Mouse (Mus musculus) frontal cortex, adult 2 months (tissue): ENCODE data around the gene Pard3b. TPM values are rescaled to one million over a fixed set of nuclear protein-coding genes. Genes with fewer than 3 reads are reported as not detected.

Experiments used
- DNase-seq, 2 experiments: peaks; one replicate each; pipeline ENCODE4 v3.0.0; 2022; ENCODE audit warnings: low spot score in 1 of 2; ENCODE audit errors: extremely low spot score in 1 of 2
- polyA plus RNA-seq: library from polyadenylated mRNA; depleted of rRNA; stranded (reverse); fragments of >200 nt; gene quantifications from 2 replicates; pipeline ENCODE4 v1.2.3, GENCODE M21; 2012

The Pard3b gene
- polyA plus RNA-seq, 1 experiment: 1.7 TPM

GRCm38 (mm10) chr1:61747481-61747880 is 108.9 kb downstream of the Pard3b start:
- DNase-seq: no peak

- no peak for DNase-seq
Measured at GRCm38 (mm10) chr1:61751008-61751407, 112.4 kb downstream of the Pard3b start.

- no peak for DNase-seq
Measured at GRCm38 (mm10) chr1:61756771-61757170, 118.1 kb downstream of the Pard3b start.

- DNase-seq: peak; percentile 21 to 82
Measured at GRCm38 (mm10) chr1:61771213-61771612, 132.6 kb downstream of the Pard3b start.

- no peak for DNase-seq
Measured at GRCm38 (mm10) chr1:61778731-61779130, 140.1 kb downstream of the Pard3b start.

GRCm38 (mm10) chr1:61779906-61780305 is 141.3 kb downstream of the Pard3b start:
- no peak for DNase-seq

GRCm38 (mm10) chr1:61796296-61796695 is 157.7 kb downstream of the Pard3b start:
- DNase-seq: no peak

- DNase-seq: no peak
Measured at GRCm38 (mm10) chr1:61820213-61820612, 181.6 kb downstream of the Pard3b start.

- no peak for DNase-seq
Measured at GRCm38 (mm10) chr1:61825560-61826191, 187.1 kb downstream of the Pard3b start.

GRCm38 (mm10) chr1:61837006-61837544 is 198.5 kb downstream of the Pard3b start:
- no peak for DNase-seq

GRCm38 (mm10) chr1:61846606-61847005 is 208.0 kb downstream of the Pard3b start:
- DNase-seq: no peak

- DNase-seq: no peak
Measured at GRCm38 (mm10) chr1:61849029-61849714, 210.5 kb downstream of the Pard3b start.

GRCm38 (mm10) chr1:61850471-61850870 is 211.8 kb downstream of the Pard3b start:
- no peak for DNase-seq

- no peak for DNase-seq
Measured at GRCm38 (mm10) chr1:61851176-61851575, 212.6 kb downstream of the Pard3b start.

- DNase-seq: no peak
Measured at GRCm38 (mm10) chr1:61867286-61868082, 228.9 kb downstream of the Pard3b start.

GRCm38 (mm10) chr1:61874875-61875274 is 236.3 kb downstream of the Pard3b start:
- DNase-seq: no peak

GRCm38 (mm10) chr1:61879706-61880470 is 241.3 kb downstream of the Pard3b start:
- DNase-seq: no peak

GRCm38 (mm10) chr1:61896048-61896447 is 257.4 kb downstream of the Pard3b start:
- DNase-seq: no peak

GRCm38 (mm10) chr1:61903271-61904007 is 264.8 kb downstream of the Pard3b start:
- no peak for DNase-seq

GRCm38 (mm10) chr1:61904036-61904435 is 265.4 kb downstream of the Pard3b start:
- no peak for DNase-seq
